8 mouse cellular contexts compared by ENCODE assay signal in genomic region chr12:85339243-85339729, GRCm38 (mm10). TPM values are rescaled to one million over a fixed set of nuclear protein-coding genes. Genes with fewer than 3 reads are reported as not detected.
A peak's percentile ranks its signal among the peaks of the same experiment; 100 is the strongest.
DNase-seq lines count a peak whose midpoint lies in the region; ATAC-seq and TF ChIP-seq lines count a peak whose summit lies in the region.

TSS of gene Nek9 (minus strand) at chr12:85339362.

- no peaks in the 10 kb centered on the region for H3K9me3 ChIP-seq in G1E (replicated peaks)
- no peaks in the 10 kb centered on the region for H3K9me3 ChIP-seq in forebrain, embryonic 16.5 days (ENCODE audit: control insufficient read depth, low read length)
- no peaks in the 10 kb centered on the region for H3K9me3 ChIP-seq in lung, embryonic 14.5 days (ENCODE audit: low read depth, low read length)

- H3K27me3 ChIP-seq in G1E (ENCODE audit: insufficient read depth, low read length), result no peaks in the 10 kb centered on the region
- no peaks in the 10 kb centered on the region for H3K27me3 ChIP-seq in forebrain, embryonic 16.5 days (replicated peaks; ENCODE audit: control insufficient read depth, insufficient read depth, low read length)
- no peaks in the 10 kb centered on the region for H3K27me3 ChIP-seq in lung, embryonic 14.5 days (ENCODE audit: insufficient read depth, low read length)
- no peaks in the 10 kb centered on the region for H3K27me3 ChIP-seq in thymus, adult 2 months (ENCODE audit: control insufficient read depth, insufficient read depth, low read length)

- TF ChIP-seq CTCF in G1E (IDR thresholded peaks at IDR 0.05; ENCODE audit: low read depth, low read length), result no peak
- TF ChIP-seq CTCF in layer of hippocampus, adult 2 months (conservative IDR thresholded peaks at IDR 0.05), result no peak
- no peak for TF ChIP-seq CTCF in lung, embryonic 14.5 days (IDR thresholded peaks at IDR 0.05; ENCODE audit: low read depth)
- TF ChIP-seq CTCF in olfactory bulb, adult 2 months (IDR thresholded peaks at IDR 0.05; ENCODE audit: insufficient read depth, low read depth, low read length), result no peak
- TF ChIP-seq CTCF in thymus, adult 2 months (IDR thresholded peaks at IDR 0.05; ENCODE audit: borderline replicate concordance, control insufficient read depth, extremely low read depth, insufficient read depth, low read length, poor library complexity), result no peak

- peaks cover 51% of the 10 kb centered on the region for H3K36me3 ChIP-seq in G1E (replicated peaks)
- H3K36me3 ChIP-seq in forebrain, embryonic 16.5 days (ENCODE audit: control insufficient read depth, insufficient read depth), result peaks cover 2% of the 10 kb centered on the region; the same call in 1 of the 2 replicates
- peaks cover 39% of the 10 kb centered on the region for H3K36me3 ChIP-seq in lung, embryonic 14.5 days (ENCODE audit: insufficient read depth)
- peaks cover 9% of the 10 kb centered on the region for H3K36me3 ChIP-seq in thymus, adult 2 months (ENCODE audit: control insufficient read depth, insufficient read depth, low read length)

- H3K9ac ChIP-seq in forebrain, embryonic 16.5 days (replicated peaks; ENCODE audit: low read depth, low read length), result peak within 1 kb of the TSS; percentile 92
- H3K9ac ChIP-seq in lung, embryonic 14.5 days, result peak within 1 kb of the TSS; percentile 97

- DNase-seq in G1E (ENCODE audit: low spot score), result peak; percentile 86
- peak; percentile 95 for DNase-seq in cerebellum, adult 18-20 months
- DNase-seq in heart, postnatal 36 days, result peak; percentile 95 to 96
- DNase-seq in layer of hippocampus, adult 2 months (ENCODE audit: low spot score in 2 of 2), result peak; percentile 88 to 93
- peak; percentile 97 for DNase-seq in lung, embryonic 14.5 days
- peak; percentile 93 for DNase-seq in thymus, adult 2 months

- H3K4me3 ChIP-seq in G1E (ENCODE audit: low read depth, low read length), result peak within 1 kb of the TSS; percentile 88
- peak within 1 kb of the TSS; percentile 97 for H3K4me3 ChIP-seq in forebrain, embryonic 16.5 days (replicated peaks; ENCODE audit: low read length)
- H3K4me3 ChIP-seq in layer of hippocampus, adult 2 months, result peak within 1 kb of the TSS; percentile 87
- peak within 1 kb of the TSS; percentile 96 for H3K4me3 ChIP-seq in lung, embryonic 14.5 days (ENCODE audit: low read depth, low read length)
- peak within 1 kb of the TSS; percentile 85 for H3K4me3 ChIP-seq in olfactory bulb, adult 2 months (ENCODE audit: insufficient read depth, low read depth, low read length)
- peak within 1 kb of the TSS; percentile 83 for H3K4me3 ChIP-seq in thymus, adult 2 months (ENCODE audit: control insufficient read depth, insufficient read depth, low read length)

- H3K4me1 ChIP-seq in G1E (ENCODE audit: insufficient read depth, low read depth, low read length), result peaks cover 51% of the 10 kb centered on the region
- H3K4me1 ChIP-seq in forebrain, embryonic 16.5 days (replicated peaks; ENCODE audit: control insufficient read depth, insufficient read depth, low read length), result peaks cover 12% of the 10 kb centered on the region
- 0 out of 2 replicates have a peak, but pooled peaks cover 4% of the 10 kb centered on the region for H3K4me1 ChIP-seq in lung, embryonic 14.5 days (ENCODE audit: insufficient read depth)
- no peaks in the 10 kb centered on the region for H3K4me1 ChIP-seq in olfactory bulb, adult 2 months (ENCODE audit: control insufficient read depth, insufficient read depth, low read length)
- H3K4me1 ChIP-seq in thymus, adult 2 months (replicated peaks; ENCODE audit: control insufficient read depth, insufficient read depth, low read length), result peaks cover 4% of the 10 kb centered on the region

- no peak for TF ChIP-seq POLR2A in olfactory bulb, adult 2 months (IDR thresholded peaks at IDR 0.05; ENCODE audit: insufficient read depth, low read depth, low read length)
- TF ChIP-seq POLR2A in thymus, adult 2 months (IDR thresholded peaks at IDR 0.05; ENCODE audit: control insufficient read depth, extremely low read depth, insufficient read depth, low read length, poor library complexity), result peak; percentile 53; the same call in 1 of the 2 replicates

- ATAC-seq in G1E (ENCODE audit: extremely low read depth, insufficient number of reproducible peaks, low FRiP score, poor library complexity, severe bottlenecking), result peak; percentile 50
- peak; percentile 84 for ATAC-seq in forebrain, embryonic 16.5 days
- ATAC-seq in lung, embryonic 14.5 days (ENCODE audit: insufficient read depth), result peak; percentile 92

- whole genome bisulfite sequencing in forebrain, embryonic 16.5 days, result under 1% methylated on average over 35 of the region's 36 CpGs
- WGBS in lung, embryonic 14.5 days, result under 1% methylated on average over 33 of the region's 36 CpGs
- WGBS in olfactory bulb, adult 2 months, result under 1% methylated on average over 36 of the region's 36 CpGs
- WGBS in thymus, adult 2 months, result under 1% methylated on average over 36 of the region's 36 CpGs

- H3K27ac ChIP-seq in forebrain, embryonic 16.5 days (ENCODE audit: low read length), result peak within 1 kb of the TSS; percentile 85
- peak within 1 kb of the TSS; percentile 96 for H3K27ac ChIP-seq in layer of hippocampus, adult 2 months
- H3K27ac ChIP-seq in lung, embryonic 14.5 days (ENCODE audit: low read depth), result peak within 1 kb of the TSS; percentile 92
- peak within 1 kb of the TSS; percentile 18; the same call in 1 of the 2 replicates for H3K27ac ChIP-seq in olfactory bulb, adult 2 months (ENCODE audit: insufficient read depth, low read depth, low read length)
- peak within 1 kb of the TSS; percentile 45; the same call in 1 of the 2 replicates for H3K27ac ChIP-seq in thymus, adult 2 months (ENCODE audit: control insufficient read depth, insufficient read depth, low read length)

- intact Hi-C loops in heart, postnatal 36 days (cut with DNase I), result no loop called here

- H3K4me2 ChIP-seq in forebrain, embryonic 16.5 days (ENCODE audit: low read length), result peak within 1 kb of the TSS; percentile 54
- peak within 1 kb of the TSS; percentile 64 for H3K4me2 ChIP-seq in lung, embryonic 14.5 days

RNA-seq across cellular contexts. Expression of gene Nek9, which starts in this region (rescaled TPM):
- 126 TPM in 2 replicates for total RNA-seq in G1E (2014; fragmentation: Nextera tagmentation)
- 59.1 and 62.9 TPM in 2 replicates for total RNA-seq in G1E (2017)
- polyA plus RNA-seq in G1E (2012), result 30.3 and 30.5 TPM in 2 replicates
- 13.2 and 13.9 TPM in 2 replicates for polyA plus RNA-seq in forebrain, embryonic 16.5 days (2015; fragmentation: Nextera tagmentation; extraction: Ambion mirVana)
- 100 to 1,000 TPM; 100 to 106 TPM for total RNA-seq in heart, postnatal 36 days (2021)
- 10 to 100 TPM; 34.2 to 35.5 TPM for total RNA-seq in layer of hippocampus, adult 2 months (2021)
- 17.2 and 18.2 TPM in 2 replicates for polyA plus RNA-seq in lung, embryonic 14.5 days (2014; fragmentation: Nextera tagmentation; extraction: Ambion mirVana)
- not detected in 2 replicates for polyA plus RNA-seq in olfactory bulb, adult 2 months (2012; ENCODE audit: insufficient read depth, insufficient read length, low replicate concordance, missing spikeins)
- 32.1 and 34.7 TPM in 2 replicates for polyA plus RNA-seq in thymus, adult 2 months (2012; rRNA removed)

Comparison
In these comparisons a context has a peak if more than half of its experiments do, and no peak if none do; other contexts are left out.
1. Peak in every context shown above with its lines: DNase-seq, ATAC-seq, H3K4me3 ChIP-seq and H3K27ac ChIP-seq.
2. H3K27ac ChIP-seq: peak in every context shown above with its lines; median percentile 96 in layer of hippocampus, adult 2 months; 92 in lung, embryonic 14.5 days; 85 in forebrain, embryonic 16.5 days; 45 in thymus, adult 2 months; 18 in olfactory bulb, adult 2 months.